Mouse (Mus musculus) limb, embryonic 14.5 days (tissue): Measurements from ENCODE around the gene Tshz2. TPM values are rescaled to one million over a fixed set of nuclear protein-coding genes. Genes with fewer than 3 reads are reported as not detected.

Experiments used
- ATAC-seq: fragments of 200-750 bp; cut with Nextera tagmentation; 2 replicates; pipeline ENCODE4 v1.8.0; 2017; ENCODE audit warnings: low read depth, moderate number of reproducible peaks, moderate TSS enrichment; ENCODE audit not compliant: low FRiP score
- DNase-seq: peaks from one replicate; pipeline ENCODE4 v3.0.0-alpha.2; 2015; ENCODE audit warnings: low spot score
- H3K27ac ChIP-seq: fragments of 300-500 bp; sonication (generic); replicated peaks from 2 replicates; pipeline ENCODE4 v1.5.1; 2014; ENCODE audit warnings: low read depth, mild to moderate bottlenecking, low read length, moderate library complexity, mixed read lengths
- H3K27me3 ChIP-seq: fragments of 300-500 bp; sonication (generic); 2 replicates; pipeline ENCODE4 v1.6.1; 2014; ENCODE audit warnings: low read length, mixed read lengths; ENCODE audit not compliant: control insufficient read depth, insufficient read depth
- H3K36me3 ChIP-seq: fragments of 300-500 bp; sonication (generic); 2 replicates; pipeline ENCODE4 v1.6.1; 2014; ENCODE audit warnings: mild to moderate bottlenecking, low read length, moderate library complexity, mixed read lengths; ENCODE audit not compliant: control insufficient read depth, insufficient read depth
- H3K4me1 ChIP-seq: fragments of 300-500 bp; sonication (generic); 2 replicates; pipeline ENCODE4 v1.6.1; 2014; ENCODE audit warnings: antibody characterized with exemption, low read length, mixed read lengths; ENCODE audit not compliant: control insufficient read depth, insufficient read depth
- H3K4me2 ChIP-seq: fragments of 300-500 bp; sonication (generic); replicated peaks from 2 replicates; pipeline ENCODE4 v1.6.1; 2014; ENCODE audit warnings: low read depth, mild to moderate bottlenecking, low read length, moderate library complexity; ENCODE audit not compliant: severe bottlenecking
- H3K4me3 ChIP-seq: fragments of 300-500 bp; sonication (generic); replicated peaks from 2 replicates; pipeline ENCODE4 v1.5.1; 2014; ENCODE audit warnings: low read length
- H3K9ac ChIP-seq: fragments of 300-500 bp; sonication (generic); 2 replicates; pipeline ENCODE4 v1.6.1; 2014; ENCODE audit warnings: mild to moderate bottlenecking, low read depth, low read length, moderate library complexity; ENCODE audit not compliant: severe bottlenecking
- H3K9me3 ChIP-seq: fragments of 300-500 bp; sonication (generic); 2 replicates; pipeline ENCODE4 v1.6.1; 2016; ENCODE audit warnings: low read length; ENCODE audit not compliant: control insufficient read depth
- POLR2A ChIP-seq: fragments of 200-500 bp; IDR thresholded peaks from 2 replicates; pipeline ENCODE4 v1.8.0; 2012; ENCODE audit warnings: inconsistent platforms, mild to moderate bottlenecking, moderate library complexity, borderline replicate concordance; ENCODE audit not compliant: insufficient read depth, insufficient read length; ENCODE audit errors: extremely low read depth
- WGBS: fragments of 180-500 bp; shearing (Covaris S2); extraction: QIAGEN DNeasy Blood & Tissue Kit; methylation state at CpG from one replicate; pipeline ENCODE4 v1.1.7; 2014; 5-methylcytosine and 5-hydroxymethylcytosine counted together
- polyA plus RNA-seq, 2 experiments: library from polyadenylated mRNA; depleted of rRNA in 1 of 2; stranded (reverse) in 1 of 2; unstranded in 1 of 2; fragments of >200 nt; fragmentation: Nextera tagmentation in 1 of 2; extraction: Ambion mirVana in 1 of 2; gene quantifications; 2 replicates each; pipeline versions ENCODE4 v1.2.1 to v1.2.3; 2012 to 2014

The Tshz2 gene
- polyA plus RNA-seq, 2 experiments, result 7.3 to 29.2 TPM

DNA sequence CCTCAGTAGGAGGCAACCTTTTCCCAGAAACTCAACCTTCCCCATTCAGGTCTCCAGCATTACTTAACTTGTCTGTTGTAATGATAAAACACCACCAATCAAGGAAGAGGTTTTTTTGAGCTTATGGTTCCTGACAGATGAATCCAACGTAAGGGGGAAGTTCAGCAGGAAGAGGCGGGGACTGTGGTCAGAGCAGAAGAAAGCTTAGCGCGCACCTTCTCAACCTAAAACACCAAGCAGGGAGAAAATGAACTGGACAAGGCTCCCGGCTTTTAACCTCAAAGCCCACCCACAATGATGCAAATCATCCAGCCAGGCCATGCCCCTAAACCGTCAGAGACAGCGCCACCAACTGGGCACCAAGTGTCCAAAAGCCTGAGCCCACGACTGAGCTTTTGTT, 399.1 kb downstream of the Tshz2 start:
- no peak for DNase-seq
- H3K4me3 ChIP-seq, result no peak overlapping the region
- H3K9ac ChIP-seq, result no peak overlapping the region
- H3K4me2 ChIP-seq, result no peak overlapping the region
- no peak overlapping the region for H3K27ac ChIP-seq
- 75% methylated on average over 8 of the region's 8 CpGs for WGBS
- TF ChIP-seq POLR2A, result no peak
- peaks cover 7% of the 10 kb centered on the region for H3K4me1 ChIP-seq
- no peaks in the 10 kb centered on the region for H3K36me3 ChIP-seq
- H3K9me3 ChIP-seq, result peaks cover 6% of the 10 kb centered on the region; the same call in 1 of the 2 replicates
- ATAC-seq, result no peak
- H3K27me3 ChIP-seq, result no peaks in the 10 kb centered on the region

DNA sequence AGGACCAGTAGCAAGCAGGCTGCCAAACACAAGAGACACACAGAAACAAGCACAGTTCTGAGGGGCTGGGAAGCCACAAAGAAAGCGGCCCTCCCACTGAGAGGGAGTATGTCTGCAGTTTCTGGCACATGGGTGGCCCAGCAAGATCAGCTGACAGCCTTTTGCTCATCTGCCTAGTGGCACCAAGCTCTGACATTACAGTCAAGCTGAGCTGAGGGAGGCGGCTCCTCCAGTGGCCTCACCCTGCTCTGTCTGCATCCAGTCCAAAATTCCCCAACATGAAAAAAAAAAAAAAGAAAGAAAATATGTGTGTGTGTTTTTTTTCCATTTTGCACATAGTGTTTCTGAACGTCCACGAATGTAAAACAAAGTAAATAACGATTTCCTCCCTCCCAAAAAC, 400.4 kb downstream of the Tshz2 start:
- DNase-seq (no peak), ATAC-seq (no peak)
- Histone ChIP-seq H3K27me3 (no peaks in the 10 kb centered on the region), H3K9ac (no peak overlapping the region), H3K4me2 (no peak overlapping the region), H3K4me3 (no peak overlapping the region), H3K9me3 (0 out of 2 replicates have a peak, but pooled peaks cover 3% of the 10 kb centered on the region), H3K36me3 (no peaks in the 10 kb centered on the region), H3K4me1 (peaks cover 7% of the 10 kb centered on the region), H3K27ac (no peak overlapping the region)
- WGBS, result 42% methylated on average over 5 of the region's 5 CpGs
- TF ChIP-seq POLR2A, result no peak

DNA sequence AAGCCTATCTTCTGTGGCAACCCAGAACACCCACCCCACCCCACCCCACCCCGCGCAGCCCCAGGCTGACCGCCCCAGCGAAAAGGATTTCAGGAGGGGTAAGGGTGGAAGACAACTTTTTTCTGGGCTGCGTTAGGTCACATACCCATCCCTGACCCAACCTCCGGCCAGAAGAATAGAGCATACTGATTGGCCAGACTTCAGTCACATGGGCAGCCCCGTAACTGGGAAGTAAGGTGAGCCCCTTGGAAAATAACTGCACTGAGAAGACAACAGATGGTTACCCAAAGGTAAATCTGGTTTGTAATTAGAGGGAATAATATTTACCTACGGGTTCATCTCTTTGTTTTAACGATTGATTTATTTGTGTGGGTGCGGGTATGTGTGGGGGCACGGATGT, 402.0 kb downstream of the Tshz2 start:
- H3K27ac ChIP-seq, result no peak overlapping the region
- H3K27me3 ChIP-seq, result no peaks in the 10 kb centered on the region
- H3K4me1 ChIP-seq, result peaks cover 7% of the 10 kb centered on the region
- no peak for TF ChIP-seq POLR2A
- H3K9me3 ChIP-seq, result 0 out of 2 replicates have a peak, but pooled peaks cover 3% of the 10 kb centered on the region
- no peaks in the 10 kb centered on the region for H3K36me3 ChIP-seq
- no peak overlapping the region for H3K4me3 ChIP-seq
- no peak for DNase-seq
- no peak overlapping the region for H3K4me2 ChIP-seq
- 93% methylated on average over 11 of the region's 11 CpGs for WGBS
- no peak for ATAC-seq
- H3K9ac ChIP-seq, result no peak overlapping the region

DNA sequence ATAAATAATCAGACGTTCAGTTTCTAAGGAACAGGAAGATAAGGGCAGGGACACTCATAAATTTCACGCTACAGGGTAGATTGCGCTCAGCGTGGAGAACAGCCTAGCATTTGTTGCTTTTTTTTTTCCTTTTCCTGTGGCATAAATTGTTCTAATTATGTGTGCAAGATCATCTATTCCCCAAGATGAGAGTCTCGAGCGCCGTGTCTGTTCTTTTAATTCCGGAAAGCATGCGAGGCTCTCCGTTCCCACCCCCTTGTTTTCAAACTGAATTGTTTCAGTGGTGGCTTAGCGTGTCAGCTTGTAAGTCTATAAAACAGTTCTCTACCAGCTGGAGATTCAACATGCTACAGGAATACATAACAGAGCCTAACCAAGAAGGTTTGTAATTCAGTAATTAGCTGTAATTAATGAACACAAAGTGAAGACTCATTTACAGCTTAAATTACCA, 404.0 kb downstream of the Tshz2 start:
- no peaks in the 10 kb centered on the region for H3K36me3 ChIP-seq
- DNase-seq (no peak), ATAC-seq (no peak)
- no peaks in the 10 kb centered on the region for H3K27me3 ChIP-seq
- H3K9ac ChIP-seq, result no peak overlapping the region
- WGBS, result 35% methylated on average over 11 of the region's 11 CpGs
- H3K4me2 ChIP-seq, result no peak overlapping the region
- no peak for TF ChIP-seq POLR2A
- H3K9me3 ChIP-seq, result 0 out of 2 replicates have a peak, but pooled peaks cover 2% of the 10 kb centered on the region
- H3K4me3 ChIP-seq, result no peak overlapping the region
- no peak overlapping the region for H3K27ac ChIP-seq
- peaks cover 7% of the 10 kb centered on the region; the same call in 1 of the 2 replicates for H3K4me1 ChIP-seq

- no peak for DNase-seq
- Histone ChIP-seq H3K9me3 (no peaks in the 10 kb centered on the region), H3K9ac (no peak overlapping the region), H3K4me2 (no peak overlapping the region), H3K27me3 (no peaks in the 10 kb centered on the region), H3K4me1 (peaks cover 7% of the 10 kb centered on the region; the same call in 1 of the 2 replicates), H3K4me3 (no peak overlapping the region), H3K27ac (no peak overlapping the region), H3K36me3 (no peaks in the 10 kb centered on the region)
- ATAC-seq, result no peak
- no peak for TF ChIP-seq POLR2A
- 66% methylated on average over 13 of the region's 13 CpGs for WGBS
These were observed 404.5 kb downstream of the Tshz2 start for GRCm38 (mm10) chr2:170037346-170037745.

- peaks cover 4% of the 10 kb centered on the region; the same call in 1 of the 2 replicates for H3K4me1 ChIP-seq
- H3K4me2 ChIP-seq, result no peak overlapping the region
- no peaks in the 10 kb centered on the region for H3K9me3 ChIP-seq
- H3K36me3 ChIP-seq, result no peaks in the 10 kb centered on the region
- no peak overlapping the region for H3K9ac ChIP-seq
- no peak for ATAC-seq
- H3K27me3 ChIP-seq, result no peaks in the 10 kb centered on the region
- no peak for DNase-seq
- 57% methylated on average over 14 of the region's 14 CpGs for WGBS
- H3K4me3 ChIP-seq, result no peak overlapping the region
- no peak for TF ChIP-seq POLR2A
- H3K27ac ChIP-seq, result no peak overlapping the region
These were observed 407.0 kb downstream of the Tshz2 start for GRCm38 (mm10) chr2:170039772-170040171.
